Mouse (Mus musculus): ENCODE results near the gene Cmya5. TPM values are rescaled to one million over a fixed set of nuclear protein-coding genes. Genes with fewer than 3 reads are reported as not detected.

The Cmya5 gene
- total RNA-seq, 1 experiment from 2014 or later, result 3.1 TPM

- ATAC-seq (replicated peaks; ENCODE audit: insufficient number of reproducible peaks, low FRiP score, low TSS enrichment, poor library complexity, severe bottlenecking), result no peak
Measured at GRCm38 (mm10) chr13:93074147-93074641, 70.3 kb downstream of the Cmya5 start.

GRCm38 (mm10) chr13:93073595-93073994 lies 70.9 kb downstream of the Cmya5 start:
- no peak for ATAC-seq (replicated peaks; ENCODE audit: insufficient number of reproducible peaks, low FRiP score, low TSS enrichment, poor library complexity, severe bottlenecking)

- ATAC-seq (replicated peaks; ENCODE audit: insufficient number of reproducible peaks, low FRiP score, low TSS enrichment, poor library complexity, severe bottlenecking), result no peak
Measured at GRCm38 (mm10) chr13:93072871-93073411, 71.6 kb downstream of the Cmya5 start.

- no peak for ATAC-seq (replicated peaks; ENCODE audit: insufficient number of reproducible peaks, low FRiP score, low TSS enrichment, poor library complexity, severe bottlenecking)
Measured at GRCm38 (mm10) chr13:93070406-93070805, 74.1 kb downstream of the Cmya5 start.

GRCm38 (mm10) chr13:93069481-93069880 lies 75.0 kb downstream of the Cmya5 start:
- ATAC-seq (replicated peaks; ENCODE audit: insufficient number of reproducible peaks, low FRiP score, low TSS enrichment, poor library complexity, severe bottlenecking), result no peak

- no peak for ATAC-seq (replicated peaks; ENCODE audit: insufficient number of reproducible peaks, low FRiP score, low TSS enrichment, poor library complexity, severe bottlenecking)
Measured at GRCm38 (mm10) chr13:93068353-93068752, 76.2 kb downstream of the Cmya5 start.

- ATAC-seq (replicated peaks; ENCODE audit: insufficient number of reproducible peaks, low FRiP score, low TSS enrichment, poor library complexity, severe bottlenecking), result no peak
Measured at GRCm38 (mm10) chr13:93062860-93063636, 81.5 kb downstream of the Cmya5 start.

GRCm38 (mm10) chr13:93061311-93061710 lies 83.2 kb downstream of the Cmya5 start:
- ATAC-seq (replicated peaks; ENCODE audit: insufficient number of reproducible peaks, low FRiP score, low TSS enrichment, poor library complexity, severe bottlenecking), result no peak

- ATAC-seq (replicated peaks; ENCODE audit: insufficient number of reproducible peaks, low FRiP score, low TSS enrichment, poor library complexity, severe bottlenecking), result no peak
Measured at GRCm38 (mm10) chr13:93060437-93060836, 84.1 kb downstream of the Cmya5 start.

GRCm38 (mm10) chr13:93058551-93059011 lies 85.9 kb downstream of the Cmya5 start:
- no peak for ATAC-seq (replicated peaks; ENCODE audit: insufficient number of reproducible peaks, low FRiP score, low TSS enrichment, poor library complexity, severe bottlenecking)

- no peak for ATAC-seq (replicated peaks; ENCODE audit: insufficient number of reproducible peaks, low FRiP score, low TSS enrichment, poor library complexity, severe bottlenecking)
Measured at GRCm38 (mm10) chr13:93057492-93058260, 86.8 kb downstream of the Cmya5 start.

- no peak for ATAC-seq (replicated peaks; ENCODE audit: insufficient number of reproducible peaks, low FRiP score, low TSS enrichment, poor library complexity, severe bottlenecking)
Measured at GRCm38 (mm10) chr13:93056091-93056490, 88.4 kb downstream of the Cmya5 start.

- no peak for ATAC-seq (replicated peaks; ENCODE audit: insufficient number of reproducible peaks, low FRiP score, low TSS enrichment, poor library complexity, severe bottlenecking)
Measured at GRCm38 (mm10) chr13:93051483-93051882, 93.0 kb downstream of the Cmya5 start.

- ATAC-seq (replicated peaks; ENCODE audit: insufficient number of reproducible peaks, low FRiP score, low TSS enrichment, poor library complexity, severe bottlenecking), result no peak
Measured at GRCm38 (mm10) chr13:93041021-93041420, 103.5 kb downstream of the Cmya5 start.

- ATAC-seq (replicated peaks; ENCODE audit: insufficient number of reproducible peaks, low FRiP score, low TSS enrichment, poor library complexity, severe bottlenecking), result no peak
Measured at GRCm38 (mm10) chr13:93036218-93036617, 108.3 kb downstream of the Cmya5 start.

- no peak for ATAC-seq (replicated peaks; ENCODE audit: insufficient number of reproducible peaks, low FRiP score, low TSS enrichment, poor library complexity, severe bottlenecking)
Measured at GRCm38 (mm10) chr13:93029337-93029736, 115.2 kb downstream of the Cmya5 start.

GRCm38 (mm10) chr13:93024837-93025236 lies 119.7 kb downstream of the Cmya5 start:
- no peak for ATAC-seq (replicated peaks; ENCODE audit: insufficient number of reproducible peaks, low FRiP score, low TSS enrichment, poor library complexity, severe bottlenecking)

GRCm38 (mm10) chr13:93022158-93022557 lies 122.4 kb downstream of the Cmya5 start:
- ATAC-seq (replicated peaks; ENCODE audit: insufficient number of reproducible peaks, low FRiP score, low TSS enrichment, poor library complexity, severe bottlenecking), result no peak

- no peak for ATAC-seq (replicated peaks; ENCODE audit: insufficient number of reproducible peaks, low FRiP score, low TSS enrichment, poor library complexity, severe bottlenecking)
Measured at GRCm38 (mm10) chr13:93012952-93013351, 131.6 kb downstream of the Cmya5 start.
